Mouse (Mus musculus): ENCODE measurements at regions not wholly inside any gene's neighbourhood (a gene's known extent, or its start where the extent isn't known, plus 50 kb on each side); places are given as distances from the start of the nearest gene placed in this dataset.

DNA sequence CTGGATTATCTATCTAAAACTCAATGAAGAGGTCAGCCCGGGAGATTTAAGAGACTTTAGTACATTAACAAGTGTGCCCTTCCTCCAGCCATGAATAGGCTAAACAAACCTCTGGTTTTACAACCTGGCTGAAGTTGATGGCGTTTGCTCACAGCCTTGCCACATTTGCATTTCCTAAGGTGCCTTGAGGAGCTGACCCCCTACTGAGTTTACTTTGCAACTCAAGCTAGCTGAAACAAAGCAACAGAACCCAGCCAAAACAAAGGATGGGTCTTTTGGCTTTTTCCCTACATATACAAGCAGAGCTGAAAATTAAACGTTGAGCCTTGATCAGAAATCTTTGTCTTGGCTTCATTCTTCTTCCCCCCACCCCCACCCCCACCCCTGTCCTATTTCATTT is 51.7 kb upstream of the Hpf1 start:
- no peak for DNase-seq (ENCODE audit: low read depth, low spot score)
